Mouse (Mus musculus) heart, adult 2 months (tissue): ENCODE measurements around the gene Nif3l1. TPM values are rescaled to one million over a fixed set of nuclear protein-coding genes. Genes with fewer than 3 reads are reported as not detected.

Experiments
- DNase-seq, 2 experiments: peaks; one replicate each; pipeline ENCODE4 v3.0.0; 2021
- H3K27ac ChIP-seq: fragments of 200-600 bp; 2 replicates; pipeline ENCODE4 v1.8.1; 2022
- H3K27me3 ChIP-seq: fragments of 200-500 bp; 2 replicates; pipeline ENCODE4 v1.6.1; 2012; ENCODE audit warnings: mild to moderate bottlenecking, low read length, inconsistent platforms, mixed read lengths; ENCODE audit not compliant: control insufficient read depth, insufficient read depth
- H3K36me3 ChIP-seq: fragments of 200-500 bp; 2 replicates; pipeline ENCODE4 v1.6.1; 2012; ENCODE audit warnings: low read length, inconsistent platforms; ENCODE audit not compliant: control insufficient read depth, insufficient read depth
- H3K4me1 ChIP-seq: fragments of 200-500 bp; 2 replicates; pipeline ENCODE4 v1.6.1; 2011; ENCODE audit warnings: low read length; ENCODE audit not compliant: control insufficient read depth, insufficient read depth
- H3K4me3 ChIP-seq: fragments of 200-600 bp; 2 replicates; pipeline ENCODE4 v1.8.1; 2022
- H3K79me2 ChIP-seq: fragments of 200-500 bp; replicated peaks from 2 replicates; pipeline ENCODE4 v1.6.1; 2012; ENCODE audit warnings: mild to moderate bottlenecking, inconsistent platforms, low read length, moderate library complexity, mixed read lengths; ENCODE audit not compliant: control insufficient read depth, insufficient read depth
- H3K9ac ChIP-seq: fragments of 200-500 bp; 2 replicates; pipeline ENCODE4 v1.6.1; 2012; ENCODE audit warnings: low read depth, mild to moderate bottlenecking, control low read depth, inconsistent platforms, low read length, mixed read lengths
- CTCF ChIP-seq: fragments of 200-600 bp; IDR thresholded peaks from 2 replicates; pipeline ENCODE4 v1.8.1; 2022; ENCODE audit warnings: antibody characterized with exemption, mild to moderate bottlenecking, moderate library complexity
- EP300 ChIP-seq: fragments of 200-500 bp; IDR thresholded peaks from 2 replicates; pipeline ENCODE4 v1.6.1; 2011; ENCODE audit warnings: low read depth, low read length, control low read depth; ENCODE audit not compliant: insufficient read depth
- POLR2A ChIP-seq: fragments of 200-500 bp; IDR thresholded peaks from 2 replicates; pipeline ENCODE4 v1.6.1; 2011; ENCODE audit warnings: mild to moderate bottlenecking, low read depth, low read length, control low read depth; ENCODE audit not compliant: insufficient read depth
- WGBS: fragments of 180-500 bp; shearing (Covaris S2); methylation state at CpG from one replicate; pipeline ENCODE4 v1.1.7; 2018; 5-methylcytosine and 5-hydroxymethylcytosine counted together
- intact Hi-C: fragments of 180-260 bp; cut with DNase I; formaldehyde crosslinking; loops from one replicate; pipeline ENCODE4 v1.15.1; 2025
- long read RNA-seq: library from polyadenylated mRNA; stranded (forward); transcript quantifications from one replicate; pipeline ENCODE4 v2.0.0, GENCODE M21; 2021
- polyA plus RNA-seq: library from polyadenylated mRNA; depleted of rRNA; stranded (reverse); fragments of >200 nt; gene quantifications from 2 replicates; pipeline ENCODE4 v1.2.3, GENCODE M21; 2012; rRNA removed
- total RNA-seq, 2 experiments: library from RNA; stranded (reverse); gene quantifications; 2 replicates each; pipeline ENCODE4 v1.2.3; 2021

Gene Nif3l1
- total RNA-seq, result 1 to 10 TPM; 9.1 to 9.4 TPM
- polyA plus RNA-seq, result 14.5 and 25.7 TPM in 2 replicates
- long read RNA-seq, transcript Nif3l1-201 (7 exons, 3,769 nt), result major isoform, 9 of 9 reads
- long read RNA-seq, partial matches to known transcripts, result 0 of 9 reads
- long read RNA-seq, other reads (novel, unspliced or antisense), result 0 of 9 reads

GRCm38 (mm10) chr1:58445143-58445722 lies at the start of gene Nif3l1, which contains the start of gene Ppil3:
Gene Nif3l1, plus strand, starts transcription at chr1:58445151.
Gene Ppil3, minus strand, starts transcription at chr1:58445486.
- intact Hi-C loops, result loop anchor here (1.0 to 2.0 kb wide), 2 partner anchors 22 to 52 kb away; no protein-coding TSS in a partner anchor
- TF ChIP-seq CTCF (peak; percentile 45), POLR2A (peak; percentile 79), EP300 (no peak; the same call in 1 of the 2 replicates)
- peaks cover 2% of the 10 kb centered on the region for H3K4me1 ChIP-seq

GRCm38 (mm10) chr1:58395341-58395740 lies 49.6 kb upstream of the Nif3l1 start:
- 94% methylated on average over 3 of the region's 3 CpGs for WGBS
- intact Hi-C loops, result loop anchor here (1.0 kb wide), 1 partner anchor 20 kb away; no protein-coding TSS in a partner anchor
- no peaks in the 10 kb centered on the region for H3K27me3 ChIP-seq
- H3K4me3 ChIP-seq, result no peak overlapping the region
- no peak for TF ChIP-seq CTCF
- TF ChIP-seq POLR2A, result no peak
- no peak for TF ChIP-seq EP300
- peaks cover 40% of the 10 kb centered on the region for H3K36me3 ChIP-seq
- DNase-seq, result no peak
- peaks cover 4% of the 10 kb centered on the region for H3K4me1 ChIP-seq
- peaks cover 2% of the 10 kb centered on the region; the same call in 1 of the 2 replicates for H3K79me2 ChIP-seq
- no peak overlapping the region for H3K27ac ChIP-seq
- H3K9ac ChIP-seq, result no peak overlapping the region

More at GRCm38 (mm10) chr1:58445143-58445722, at the start of gene Nif3l1, which contains the start of gene Ppil3:
- peak within 1 kb of the TSS; percentile 63 for H3K9ac ChIP-seq
- no peaks in the 10 kb centered on the region for H3K36me3 ChIP-seq
- no peaks in the 10 kb centered on the region for H3K27me3 ChIP-seq
- DNase-seq, result peak; percentile 85 to 90
- H3K27ac ChIP-seq, result peak within 1 kb of the TSS; percentile 80
- H3K79me2 ChIP-seq, result peaks cover 1% of the 10 kb centered on the region; the same call in 1 of the 2 replicates
- under 1% methylated on average over 33 of the region's 33 CpGs for WGBS
- H3K4me3 ChIP-seq, result peak within 1 kb of the TSS; percentile 76

- TF ChIP-seq EP300 (no peak), POLR2A (no peak), CTCF (peak; percentile 44)
- Histone ChIP-seq H3K36me3 (peaks cover 47% of the 10 kb centered on the region), H3K79me2 (peaks cover 3% of the 10 kb centered on the region; the same call in 1 of the 2 replicates), H3K27ac (no peak overlapping the region), H3K4me1 (peaks cover 4% of the 10 kb centered on the region), H3K9ac (no peak overlapping the region), H3K27me3 (no peaks in the 10 kb centered on the region), H3K4me3 (no peak overlapping the region)
- 100% methylated on average over 1 of the region's 1 CpGs for WGBS
- intact Hi-C loops, result no loop called here
- no peak for DNase-seq
These were observed 48.8 kb upstream of the Nif3l1 start for GRCm38 (mm10) chr1:58396179-58396578.

GRCm38 (mm10) chr1:58397731-58398130 lies 47.2 kb upstream of the Nif3l1 start:
- no peak for DNase-seq
- intact Hi-C loops, result no loop called here
- Histone ChIP-seq H3K9ac (no peak overlapping the region), H3K4me3 (no peak overlapping the region), H3K79me2 (peaks cover 3% of the 10 kb centered on the region; the same call in 1 of the 2 replicates), H3K4me1 (peaks cover 3% of the 10 kb centered on the region), H3K27me3 (no peaks in the 10 kb centered on the region), H3K36me3 (peaks cover 52% of the 10 kb centered on the region), H3K27ac (no peak overlapping the region)
- TF ChIP-seq POLR2A (no peak), CTCF (no peak), EP300 (no peak)
- 79% methylated on average over 6 of the region's 6 CpGs for WGBS

- Histone ChIP-seq H3K4me3 (no peak overlapping the region), H3K36me3 (peaks cover 39% of the 10 kb centered on the region), H3K79me2 (peaks cover 3% of the 10 kb centered on the region; the same call in 1 of the 2 replicates), H3K9ac (no peak overlapping the region), H3K27me3 (no peaks in the 10 kb centered on the region), H3K4me1 (no peaks in the 10 kb centered on the region), H3K27ac (no peak overlapping the region)
- 91% methylated on average over 6 of the region's 6 CpGs for WGBS
- intact Hi-C loops, result no loop called here
- no peak for DNase-seq
- TF ChIP-seq EP300, result no peak
- TF ChIP-seq CTCF, result no peak
- TF ChIP-seq POLR2A, result no peak
These were observed 43.6 kb upstream of the Nif3l1 start for GRCm38 (mm10) chr1:58401396-58401795.

GRCm38 (mm10) chr1:58403745-58404144 lies 41.2 kb upstream of the Nif3l1 start:
- Histone ChIP-seq H3K4me1 (no peaks in the 10 kb centered on the region), H3K4me3 (no peak overlapping the region), H3K27me3 (no peaks in the 10 kb centered on the region), H3K79me2 (peaks cover 1% of the 10 kb centered on the region; the same call in 1 of the 2 replicates), H3K27ac (no peak overlapping the region), H3K36me3 (peaks cover 23% of the 10 kb centered on the region), H3K9ac (no peak overlapping the region)
- DNase-seq, result no peak
- intact Hi-C loops, result no loop called here
- TF ChIP-seq EP300, result no peak
- TF ChIP-seq CTCF, result no peak
- TF ChIP-seq POLR2A, result no peak
- WGBS, result 90% methylated on average over 5 of the region's 5 CpGs
